Mouse (Mus musculus): ENCODE data around the gene Pomgnt1.

Pomgnt1 gene

GRCm38 (mm10) chr4:116173072-116173471 is 49.4 kb downstream of the Pomgnt1 start, which contains the start of the genes 1700042G07Rik and Gm49337:
Gene 1700042G07Rik (plus strand): TSS chr4:116173372.
Gene Gm49337 (plus strand): TSS chr4:116173384.
- no peak for DNase-seq (ENCODE audit: low read depth, low spot score)

- DNase-seq (ENCODE audit: low read depth, low spot score), result no peak
Measured at GRCm38 (mm10) chr4:116173752-116174151, 50.1 kb downstream of the Pomgnt1 start.

GRCm38 (mm10) chr4:116174466-116175116 is 51.0 kb downstream of the Pomgnt1 start:
- no peak for DNase-seq (ENCODE audit: low read depth, low spot score)

- DNase-seq (ENCODE audit: low read depth, low spot score), result no peak
Measured at GRCm38 (mm10) chr4:116175136-116175535, 51.5 kb downstream of the Pomgnt1 start.

GRCm38 (mm10) chr4:116175711-116176542 is 52.3 kb downstream of the Pomgnt1 start:
- DNase-seq (ENCODE audit: low read depth, low spot score), result no peak

- DNase-seq (ENCODE audit: low read depth, low spot score), result no peak
Measured at GRCm38 (mm10) chr4:116176543-116176988, 52.9 kb downstream of the Pomgnt1 start.

- DNase-seq (ENCODE audit: low read depth, low spot score), result no peak
Measured at GRCm38 (mm10) chr4:116177140-116177539, 53.5 kb downstream of the Pomgnt1 start.

- no peak for DNase-seq (ENCODE audit: low read depth, low spot score)
Measured at GRCm38 (mm10) chr4:116182079-116182478, 58.4 kb downstream of the Pomgnt1 start.

GRCm38 (mm10) chr4:116182745-116183144 is 59.1 kb downstream of the Pomgnt1 start:
- no peak for DNase-seq (ENCODE audit: low read depth, low spot score)

GRCm38 (mm10) chr4:116185083-116185482 is 61.4 kb downstream of the Pomgnt1 start:
- DNase-seq (ENCODE audit: low read depth, low spot score), result no peak

- DNase-seq (ENCODE audit: low read depth, low spot score), result no peak
Measured at GRCm38 (mm10) chr4:116192286-116192835, 68.7 kb downstream of the Pomgnt1 start.

GRCm38 (mm10) chr4:116193583-116194383 is 70.1 kb downstream of the Pomgnt1 start:
- DNase-seq (ENCODE audit: low read depth, low spot score), result no peak

GRCm38 (mm10) chr4:116198422-116198821 is 74.8 kb downstream of the Pomgnt1 start:
- DNase-seq (ENCODE audit: low read depth, low spot score), result peak; percentile 17

GRCm38 (mm10) chr4:116204422-116204821 is 80.8 kb downstream of the Pomgnt1 start:
- DNase-seq (ENCODE audit: low read depth, low spot score), result no peak

GRCm38 (mm10) chr4:116206531-116206930 is 82.9 kb downstream of the Pomgnt1 start:
- no peak for DNase-seq (ENCODE audit: low read depth, low spot score)

- no peak for DNase-seq (ENCODE audit: low read depth, low spot score)
Measured at GRCm38 (mm10) chr4:116208891-116209290, 85.3 kb downstream of the Pomgnt1 start.
